Mouse (Mus musculus): Measurements from ENCODE around the gene Myo15b.

Gene Myo15b

DNA sequence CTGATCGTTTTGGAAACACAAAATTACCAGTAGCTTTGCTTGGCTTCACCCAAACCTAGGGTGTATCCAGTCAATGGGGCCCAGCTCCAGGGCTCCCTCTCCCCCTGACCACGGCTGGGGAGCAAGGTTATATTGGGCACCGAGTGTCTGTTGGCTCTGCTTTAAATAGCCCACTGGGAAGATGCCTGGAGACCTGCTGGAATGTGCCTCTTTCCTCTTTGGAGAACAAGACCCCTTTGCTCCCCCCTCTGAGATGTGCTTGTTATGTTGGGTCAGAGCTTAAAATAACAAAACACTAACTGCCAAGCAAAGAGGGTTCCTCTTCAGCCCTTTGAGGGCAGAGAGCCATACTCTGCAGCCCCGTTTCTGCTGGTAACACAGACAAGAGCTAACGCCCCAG lies 44.0 kb downstream of the Myo15b start:
- in situ Hi-C loops (cut with MboI, MseI) = no loop called here

DNA sequence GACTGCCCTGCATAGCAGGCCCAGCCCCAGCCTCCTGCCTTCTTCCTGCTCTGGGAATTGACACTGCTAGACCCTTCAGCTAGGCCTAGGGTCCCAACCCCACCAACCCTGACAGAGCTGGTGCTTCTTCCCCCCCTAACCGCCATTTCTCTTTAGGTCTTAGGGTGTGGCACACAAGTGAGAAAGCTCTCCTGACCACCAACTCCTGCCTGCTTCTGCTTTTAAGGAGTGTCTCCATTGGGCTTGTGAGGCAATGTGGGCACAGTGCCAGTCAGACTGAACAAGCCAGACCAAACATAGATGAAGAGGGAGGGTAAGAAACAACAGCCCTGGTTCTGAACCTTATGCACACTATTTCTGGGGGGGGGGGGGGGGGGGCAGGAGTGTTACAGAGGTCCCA lies 44.6 kb downstream of the Myo15b start:
- in situ Hi-C loops (cut with MboI, MseI) = no loop called here

DNA sequence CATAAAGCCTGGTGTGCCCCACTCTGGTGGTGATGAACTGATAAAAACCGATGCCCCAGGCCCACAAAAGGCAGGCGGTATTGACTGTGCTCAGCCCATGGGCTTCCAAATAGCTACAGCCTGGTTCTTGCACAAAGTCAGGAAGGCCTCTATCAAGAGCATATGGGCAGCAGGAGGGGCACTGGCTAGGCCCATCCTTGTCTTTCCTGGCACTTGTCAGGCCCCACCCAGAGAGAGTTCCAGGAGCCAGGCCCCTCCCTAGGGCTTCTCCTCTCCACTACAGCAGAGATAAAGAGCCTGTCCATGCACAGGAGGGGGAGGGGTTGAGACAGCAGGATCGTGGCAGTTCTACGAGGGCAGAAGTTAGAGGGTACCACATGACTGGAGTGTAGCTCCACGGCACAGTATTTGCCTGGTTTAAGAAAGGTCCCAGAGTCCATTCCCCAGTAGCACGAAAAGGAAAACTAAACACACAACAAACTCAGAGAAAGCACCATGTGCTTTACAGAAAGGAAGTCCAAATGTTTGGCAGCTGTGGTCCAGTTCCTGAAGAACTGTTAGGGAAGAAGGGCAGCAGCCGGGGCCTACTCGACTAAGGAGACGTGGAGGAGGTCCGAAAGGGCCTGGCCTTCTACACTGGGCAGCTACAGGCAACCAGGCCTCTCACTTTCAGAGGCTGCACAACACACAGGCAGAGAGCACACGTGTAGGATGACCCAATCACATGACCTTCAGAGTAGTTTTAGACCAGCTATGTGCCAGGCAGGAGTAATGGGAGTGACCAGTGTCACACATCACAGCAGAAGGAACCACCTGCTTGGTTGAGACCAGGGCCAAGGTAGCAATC lies 45.4 kb downstream of the Myo15b start:
- in situ Hi-C loops (cut with MboI, MseI) = no loop called here

DNA sequence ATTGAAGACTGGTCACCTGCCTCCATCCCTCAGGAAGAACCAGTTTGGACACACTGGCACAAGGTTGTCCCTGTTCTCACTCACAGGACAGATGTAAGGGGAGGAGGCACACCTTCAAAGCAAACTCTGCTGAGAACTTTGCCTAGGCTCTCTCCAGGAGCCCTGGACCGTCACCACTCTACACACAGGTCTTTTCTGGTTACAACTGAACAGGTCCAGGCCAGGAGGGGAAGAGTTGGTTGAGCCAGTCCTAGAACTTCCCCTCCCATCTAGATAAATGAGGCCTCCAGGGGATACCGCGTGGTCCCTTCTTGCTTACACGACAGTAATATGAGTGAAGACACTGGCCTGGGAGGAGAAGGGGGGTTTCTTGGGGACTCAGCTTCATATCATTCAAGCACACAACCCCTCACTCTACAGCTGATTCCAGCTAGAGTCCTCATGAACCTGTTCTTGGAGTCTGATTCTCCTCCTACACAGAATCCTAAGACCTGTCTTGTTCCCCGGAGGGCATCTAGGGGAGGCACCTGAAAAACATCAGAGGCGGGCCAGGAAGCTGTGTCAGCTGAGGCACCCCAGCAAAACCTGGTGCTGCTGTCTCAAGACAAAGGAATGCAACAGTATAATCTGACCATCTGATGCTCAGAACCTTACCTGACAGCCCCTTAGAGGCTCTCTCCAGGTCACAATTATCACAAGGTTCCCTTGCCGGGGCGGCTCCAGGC lies 46.2 kb downstream of the Myo15b start:
- in situ Hi-C loops (cut with MboI, MseI) = no loop called here

DNA sequence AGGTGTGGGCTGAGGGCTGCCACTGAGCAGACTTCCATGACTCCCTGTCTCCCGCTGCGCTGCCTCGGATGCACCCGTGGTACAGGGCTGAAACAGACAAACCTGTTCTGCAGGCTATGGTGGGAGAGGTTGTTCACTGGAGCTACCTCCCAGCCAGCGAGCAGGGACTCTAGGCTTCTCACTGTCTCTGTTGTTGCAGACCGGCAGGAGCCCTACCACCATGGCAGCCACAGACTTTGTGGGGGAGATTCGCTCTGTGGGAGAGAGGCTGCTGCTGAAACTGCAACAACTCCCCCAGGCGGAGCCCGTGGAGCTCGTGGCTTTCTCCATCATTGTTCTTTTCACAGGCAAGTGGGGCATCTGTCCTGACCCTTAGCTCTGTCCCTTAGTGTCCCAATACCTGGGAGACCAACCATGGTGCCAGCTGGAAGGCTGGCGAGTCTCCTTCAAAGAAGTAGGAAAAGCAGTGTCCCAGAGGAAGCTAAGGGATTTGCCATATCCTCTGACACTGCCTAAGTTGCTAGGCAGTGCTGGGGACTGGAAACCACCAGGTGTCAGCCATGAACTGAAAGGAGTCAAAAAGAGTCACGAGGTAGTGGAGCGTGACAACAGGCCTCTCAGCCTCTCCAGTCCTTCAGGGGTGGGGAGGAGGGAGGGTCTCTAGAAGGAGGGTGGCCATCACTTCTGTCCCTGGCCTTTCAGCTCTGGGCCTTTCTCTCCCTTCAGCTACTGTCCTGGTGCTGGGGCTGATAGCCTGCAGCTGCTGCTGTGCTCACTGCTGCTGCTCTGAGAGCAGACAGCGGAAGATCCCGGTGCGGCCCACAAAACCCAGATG lies 47.0 kb downstream of the Myo15b start:
- in situ Hi-C loops (cut with MboI, MseI) = no loop called here

DNA sequence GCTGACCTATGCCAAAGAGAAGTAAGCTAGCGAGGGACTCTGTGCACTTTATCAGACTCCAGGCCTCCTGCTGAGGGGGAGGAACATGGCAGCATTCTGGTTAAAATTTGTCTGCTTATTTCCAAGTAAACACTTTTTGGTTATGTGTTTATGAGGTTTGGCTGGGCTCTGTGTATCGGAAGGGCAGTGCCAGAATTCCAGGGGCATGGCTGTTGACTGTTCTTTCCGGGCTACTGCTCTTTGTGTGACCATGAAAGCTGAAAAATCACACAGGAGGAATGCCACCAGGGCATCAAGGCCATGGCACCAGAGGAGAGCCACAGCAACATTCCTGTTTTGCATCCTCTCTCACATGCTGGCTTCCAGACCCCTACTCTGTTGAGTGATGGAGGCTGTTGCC lies 47.9 kb downstream of the Myo15b start:
- in situ Hi-C loops (cut with MboI, MseI) = no loop called here

DNA sequence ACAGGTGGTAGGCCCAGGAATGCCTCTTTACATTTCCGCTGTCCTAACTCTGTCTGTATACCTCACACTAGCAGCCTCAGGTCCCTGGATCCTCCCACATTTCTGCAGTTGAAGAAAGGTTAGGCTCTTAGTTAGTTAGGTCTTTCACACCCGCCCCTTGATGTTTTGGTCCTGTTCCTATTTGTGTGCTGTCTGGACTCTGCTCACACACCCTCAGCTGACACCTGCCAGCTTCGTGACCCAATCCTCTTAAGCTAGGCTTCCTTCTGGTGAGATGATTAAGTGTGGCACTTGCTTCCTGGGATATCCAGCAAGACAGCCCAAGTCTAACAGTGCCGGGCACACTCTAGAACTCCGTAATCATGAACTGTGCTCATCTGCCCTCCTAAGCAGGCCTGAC lies 48.3 kb downstream of the Myo15b start:
- in situ Hi-C loops (cut with MboI, MseI) = no loop called here

DNA sequence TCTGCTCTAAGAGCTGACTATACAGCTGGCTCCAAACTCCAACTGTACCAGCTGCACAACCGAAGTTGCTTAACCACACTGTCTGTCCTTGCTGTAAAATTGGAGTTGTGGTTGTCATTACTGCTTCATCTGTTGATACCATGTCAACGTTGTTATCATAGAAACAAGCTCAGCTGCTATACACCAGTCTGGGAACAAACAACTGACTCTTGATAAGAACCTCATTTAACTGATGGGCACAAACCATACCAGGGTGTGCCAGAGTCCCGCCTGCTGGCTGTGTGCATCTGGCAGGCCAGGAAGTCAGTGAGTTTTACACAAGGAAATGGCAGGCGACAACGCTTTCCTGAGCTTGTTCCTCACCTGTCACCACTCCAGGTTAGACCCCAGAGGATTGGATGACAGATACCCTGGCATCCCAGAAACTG lies 52.9 kb downstream of the Myo15b start:
- in situ Hi-C loops (cut with MboI, MseI) = no loop called here

DNA sequence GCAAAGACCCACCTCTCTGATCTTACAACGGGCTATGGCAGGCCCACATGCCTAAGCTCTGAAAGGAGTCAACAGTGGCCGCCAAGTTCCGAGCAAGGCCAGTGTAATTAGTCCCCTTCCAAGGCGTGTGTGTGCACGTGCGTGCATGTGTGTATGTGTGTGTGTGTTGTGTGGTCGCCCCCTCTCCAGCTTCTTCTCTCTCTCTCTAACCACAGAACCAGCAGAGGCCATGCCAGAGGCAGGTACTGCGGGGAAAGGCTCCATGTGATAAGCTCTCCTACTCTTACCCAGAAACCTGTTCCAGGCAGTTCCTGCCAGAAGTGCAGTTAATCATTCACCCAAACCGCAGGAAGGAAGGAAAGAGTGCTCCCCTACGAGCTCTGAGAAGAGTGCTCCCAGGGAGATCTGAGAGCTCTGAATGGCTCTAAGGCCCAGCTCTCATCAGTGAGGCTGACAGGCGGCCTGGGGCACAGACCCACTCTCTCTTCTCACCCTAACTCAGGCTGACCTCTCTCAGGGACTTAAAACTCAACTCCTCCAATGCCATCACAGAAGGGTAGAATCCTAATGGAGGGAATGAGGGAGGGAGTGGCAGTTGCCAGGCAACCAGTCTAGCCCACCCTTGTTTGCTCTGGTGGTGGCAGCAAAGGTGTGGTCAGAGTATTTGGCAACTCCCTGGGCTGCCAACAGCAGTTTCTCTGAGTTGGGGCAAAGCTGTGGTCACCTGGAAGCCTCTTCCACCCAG lies 53.6 kb downstream of the Myo15b start, which contains the start of gene Smim6:
Gene Smim6, plus strand, starts transcription at position 386 of the 745 bp plus-strand sequence.
- in situ Hi-C loops (cut with MboI, MseI) = no loop called here

DNA sequence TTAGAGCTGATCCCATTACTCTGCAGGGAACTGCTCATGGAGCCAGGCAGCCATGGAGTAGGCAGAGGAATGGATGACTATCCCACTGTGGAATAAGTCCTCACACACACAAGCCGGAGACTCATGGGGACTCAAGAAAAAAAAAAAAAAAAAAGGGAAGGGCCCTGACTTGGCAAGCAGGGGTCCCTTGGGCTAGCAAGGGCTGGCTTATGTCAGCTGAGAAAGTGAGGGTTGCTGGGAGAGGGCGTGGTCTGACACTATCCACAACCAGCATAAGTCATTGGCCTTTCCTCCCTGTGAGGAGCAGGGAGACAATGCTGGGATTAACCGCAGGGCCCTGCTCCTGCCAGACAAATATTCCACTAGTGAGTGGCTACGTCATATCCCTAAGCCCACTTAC lies 58.4 kb downstream of the Myo15b start:
- in situ Hi-C loops (cut with MboI, MseI) = no loop called here

DNA sequence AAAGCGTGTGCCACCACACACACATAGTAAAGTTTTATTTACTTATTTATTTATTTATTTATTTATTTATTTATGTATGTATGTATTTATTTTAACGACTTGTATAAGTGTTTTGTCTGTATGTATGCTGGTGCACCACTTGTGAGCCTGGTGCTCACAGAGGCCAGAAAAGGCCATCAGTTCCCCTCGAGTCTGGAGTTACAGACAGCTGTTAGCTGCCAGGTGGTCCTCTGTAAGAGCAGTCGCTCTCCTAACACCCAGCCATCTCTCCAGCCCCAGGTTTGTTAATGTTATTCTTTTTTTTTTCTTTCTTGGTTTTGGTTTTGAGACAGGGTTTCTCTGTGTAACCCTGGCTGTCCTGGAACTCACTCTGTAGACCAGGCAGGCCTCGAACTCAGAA lies 60.4 kb downstream of the Myo15b start:
- in situ Hi-C loops (cut with MboI, MseI) = no loop called here

DNA sequence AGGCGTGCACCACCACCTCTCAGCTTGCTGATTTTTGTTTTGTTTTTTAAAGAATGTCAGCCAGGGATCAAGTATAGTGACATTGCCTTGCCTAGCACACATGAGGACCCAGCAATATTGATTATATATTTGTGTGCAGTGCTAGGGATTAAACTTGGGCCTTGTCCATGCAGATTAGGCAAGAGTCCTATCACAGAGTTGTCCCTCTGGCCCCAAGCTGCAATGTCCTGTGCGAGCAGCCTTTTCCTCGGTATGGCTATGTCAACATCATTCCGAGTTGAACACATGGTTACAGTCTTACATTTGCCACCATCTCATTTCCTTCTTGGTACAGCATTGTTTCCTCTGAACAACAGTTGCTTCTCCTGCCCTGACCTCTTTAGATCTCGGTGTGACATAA lies 60.9 kb downstream of the Myo15b start:
- in situ Hi-C loops (cut with MboI, MseI) = no loop called here

DNA sequence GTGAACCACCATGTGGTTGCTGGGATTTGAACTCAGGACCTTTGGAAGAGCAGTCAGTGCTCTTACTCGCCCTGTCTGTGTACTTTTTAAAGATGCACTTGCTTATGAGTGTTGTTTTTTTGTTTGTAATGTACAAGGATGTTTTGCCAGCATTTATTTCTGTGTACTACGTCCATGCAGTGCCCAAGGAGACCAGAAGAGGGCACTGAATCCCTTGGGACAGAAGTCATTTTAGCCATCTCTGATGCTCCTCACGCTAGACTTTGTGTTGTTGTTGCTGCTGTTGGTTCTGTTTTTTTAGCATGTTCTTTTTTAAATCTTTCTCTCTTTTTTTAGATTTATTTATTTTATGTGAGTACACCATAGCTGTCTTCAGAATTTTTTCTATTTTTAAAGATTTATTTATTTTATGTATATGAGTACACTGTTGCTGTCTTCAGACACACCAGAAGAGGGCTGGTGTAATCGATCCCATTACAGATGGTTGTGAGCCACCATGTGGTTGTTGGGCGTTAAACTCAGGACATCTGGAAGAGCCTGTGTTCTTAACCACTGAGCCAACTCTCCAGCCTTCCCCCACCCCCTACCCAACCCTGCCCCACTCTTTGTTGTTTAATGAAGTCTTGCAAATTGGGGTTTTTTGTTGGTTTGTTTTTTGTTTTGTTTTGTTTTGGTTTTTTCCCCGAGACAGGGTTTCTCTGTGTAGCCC lies 62.1 kb downstream of the Myo15b start:
- in situ Hi-C loops (cut with MboI, MseI) = no loop called here

DNA sequence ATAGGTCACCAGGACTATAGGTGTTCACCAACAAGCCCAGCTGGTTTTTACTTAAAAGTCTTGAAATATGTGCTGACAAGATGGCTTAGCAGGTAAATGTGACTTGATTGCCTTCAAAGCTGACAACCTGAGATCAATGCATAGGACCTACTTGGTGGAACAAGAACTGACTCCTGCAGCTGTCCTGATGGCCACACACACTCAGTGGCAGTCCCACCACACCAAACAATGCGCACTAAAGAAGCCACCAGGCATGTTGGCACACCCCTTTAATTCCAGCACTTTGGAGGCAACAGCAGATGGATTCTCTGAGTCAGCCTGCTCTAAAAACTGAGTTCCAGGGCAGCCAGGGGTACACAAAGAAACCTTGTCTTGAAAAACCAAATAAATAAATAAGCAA lies 63.8 kb downstream of the Myo15b start:
- in situ Hi-C loops (cut with MboI, MseI) = no loop called here

DNA sequence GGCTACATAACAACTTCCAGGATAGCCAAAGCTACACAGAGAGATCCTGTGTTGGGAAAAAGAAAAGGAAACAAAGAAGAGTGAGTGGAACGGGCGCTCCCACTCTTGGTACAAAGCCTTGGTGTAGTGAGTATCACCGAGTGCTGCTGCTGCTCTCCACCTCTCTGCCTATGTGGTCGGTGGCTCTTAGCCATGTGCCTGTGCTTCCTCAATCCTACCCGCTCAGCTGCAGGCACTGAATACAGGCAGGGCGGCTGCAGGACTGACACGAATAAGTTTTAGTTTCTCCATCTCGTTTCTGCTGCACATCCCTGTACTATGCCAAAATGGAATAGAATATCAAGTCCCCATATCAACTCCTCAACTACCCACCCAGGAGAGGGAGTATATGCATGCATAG lies 70.8 kb downstream of the Myo15b start:
- in situ Hi-C loops (cut with MboI, MseI) = no loop called here

DNA sequence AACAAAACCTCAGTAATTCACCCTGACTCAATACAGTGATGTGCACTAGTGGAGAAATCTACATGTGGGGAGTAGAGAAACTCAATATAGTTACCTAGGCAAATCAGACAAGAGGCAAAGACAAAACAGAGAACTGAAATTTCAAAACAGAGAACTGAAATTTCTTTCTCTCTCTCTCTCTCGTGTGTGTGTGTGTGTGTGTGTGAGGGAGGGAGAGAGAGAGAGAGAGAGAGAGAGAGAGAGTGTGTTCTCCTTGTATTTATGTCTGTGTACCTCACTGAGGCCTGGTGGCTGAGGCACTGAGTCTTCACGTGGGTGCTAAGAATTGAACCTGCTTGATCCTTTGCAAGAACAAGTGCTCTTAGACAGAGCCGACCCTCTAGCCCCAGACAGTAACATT lies 71.6 kb downstream of the Myo15b start:
- in situ Hi-C loops (cut with MboI, MseI) = no loop called here

DNA sequence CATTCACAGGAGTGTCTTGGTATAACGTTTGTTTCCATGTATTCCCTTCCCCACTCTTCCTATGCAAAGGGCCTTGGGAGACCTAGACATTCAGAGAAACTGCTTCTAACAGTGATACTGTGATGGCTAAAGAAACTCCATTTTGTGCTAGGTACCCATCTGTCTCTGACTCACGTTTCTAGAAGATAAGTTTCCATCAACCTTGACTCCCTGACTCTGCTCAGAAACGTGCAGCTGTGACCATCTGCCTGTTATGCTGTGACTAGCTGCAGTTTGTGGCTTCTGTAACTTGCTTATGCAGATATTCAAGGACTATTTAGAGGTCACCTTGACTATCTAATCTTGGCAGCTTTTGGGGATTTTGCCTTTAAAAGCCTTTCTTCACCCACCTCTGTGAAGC lies 73.0 kb downstream of the Myo15b start:
- in situ Hi-C loops (cut with MboI, MseI) = no loop called here

DNA sequence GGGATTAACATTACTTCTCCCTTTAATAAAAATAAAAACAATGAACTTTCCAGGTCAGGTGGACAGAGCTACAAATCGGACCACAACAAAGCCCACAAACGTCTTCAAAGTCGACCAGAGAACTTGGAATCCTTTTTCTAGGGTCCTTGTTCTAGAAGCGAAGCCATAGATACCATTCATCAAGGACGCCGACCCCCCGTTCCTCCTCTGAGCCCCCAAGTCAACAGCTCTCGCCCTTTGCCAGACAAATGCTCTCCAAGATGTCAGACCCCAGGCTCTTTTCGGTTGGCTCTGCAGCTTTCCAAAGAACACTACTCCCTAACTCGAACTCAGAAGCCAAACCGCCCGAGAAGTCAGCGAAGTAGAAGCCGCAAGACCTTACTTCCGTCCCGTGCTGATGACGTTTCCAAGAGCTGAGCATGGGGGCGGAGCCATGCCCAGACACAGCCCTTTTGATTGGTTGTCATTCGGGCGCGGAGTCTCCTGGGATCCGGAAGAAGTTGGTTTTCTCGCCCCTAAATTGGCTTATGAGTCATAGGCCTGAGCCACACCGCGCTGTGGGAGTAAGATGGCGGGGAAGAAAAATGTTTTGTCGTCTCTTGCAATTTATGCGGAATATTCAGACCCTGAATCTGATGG lies 75.0 kb downstream of the Myo15b start, which contains the start of the genes Sap30bp and Recql5:
Gene Sap30bp, plus strand, starts transcription at position 175 of the 639 bp plus-strand sequence.
Gene Recql5, minus strand, starts transcription at position 370 of the 639 bp plus-strand sequence.
- in situ Hi-C loops (cut with MboI, MseI) = no loop called here

DNA sequence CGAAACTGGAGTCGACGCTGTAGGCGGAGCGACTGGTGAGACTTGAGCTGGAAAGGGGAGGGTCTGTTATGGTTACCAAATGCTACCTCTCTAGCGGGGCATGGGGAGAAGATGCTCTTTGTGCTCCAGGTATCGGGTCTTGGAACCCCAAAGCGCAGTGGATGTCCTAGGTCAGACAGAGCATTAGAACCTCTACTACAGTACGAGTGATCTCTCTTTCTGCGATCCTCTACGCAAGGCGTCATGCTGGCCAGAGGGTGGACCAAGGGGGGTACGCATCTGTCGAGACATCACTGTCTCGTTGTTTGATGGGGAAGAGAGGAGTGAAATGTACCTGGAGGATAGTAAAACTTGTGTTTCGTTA lies 75.5 kb downstream of the Myo15b start:
- in situ Hi-C loops (cut with MboI, MseI) = no loop called here

DNA sequence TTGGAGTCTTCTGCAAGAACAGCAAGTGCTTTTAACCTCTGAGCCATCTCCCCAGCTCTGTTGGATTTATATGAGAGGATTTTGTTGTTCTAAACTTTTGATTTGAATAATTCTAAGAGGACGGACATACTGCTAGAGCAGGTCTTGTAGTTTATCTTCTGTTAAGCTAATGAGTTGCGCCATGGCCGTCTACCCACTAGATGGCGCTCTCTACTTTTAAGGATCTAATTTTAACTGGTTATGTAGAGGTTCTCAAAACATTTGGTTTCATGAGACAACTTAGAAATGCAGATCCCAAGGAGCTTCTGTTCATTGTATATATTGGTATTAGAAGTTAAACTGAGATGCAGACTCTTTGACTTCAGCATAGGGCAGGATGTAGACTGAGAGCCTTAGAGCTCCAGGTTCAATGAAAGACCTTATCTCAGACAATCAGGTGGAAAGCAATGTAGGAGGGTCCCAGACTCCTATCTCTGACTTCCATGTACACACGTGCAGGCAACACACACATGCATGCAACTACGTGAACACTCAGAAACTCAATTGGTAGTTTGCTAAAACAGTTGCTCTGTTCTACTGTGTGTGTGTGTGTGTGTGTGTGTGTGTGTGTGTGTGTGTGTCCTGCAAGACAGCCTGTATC lies 81.6 kb downstream of the Myo15b start:
- in situ Hi-C loops (cut with MboI, MseI) = no loop called here
